Mouse (Mus musculus) left cerebral cortex, postnatal 36 days (tissue): ENCODE measurements around the gene Ccdc96. TPM values are rescaled to one million over a fixed set of nuclear protein-coding genes. Genes with fewer than 3 reads are reported as not detected.

Source experiments
- DNase-seq, 2 experiments: peaks; one replicate each; pipeline ENCODE4 v3.0.0; 2021 to 2022; ENCODE audit warnings: low spot score in 2 of 2, mixed read lengths in 1 of 2
- intact Hi-C: fragments of 180-260 bp; cut with DNase I; formaldehyde crosslinking; loops from one replicate; pipeline ENCODE4 v1.15.1; 2025
- total RNA-seq, 2 experiments: library from RNA; stranded (reverse); gene quantifications; 2 replicates each; pipeline ENCODE4 v1.2.3; 2021

The Ccdc96 gene
- total RNA-seq = 1 to 10 TPM; 1.0 to 1.1 TPM

GRCm38 (mm10) chr5:36484171-36484990, at the start of gene Ccdc96, which contains the start of gene Tada2b:
TSS of gene Ccdc96 (plus strand) at chr5:36484588.
TSS of gene Tada2b (minus strand) at chr5:36484285.
- intact Hi-C loops = loop anchor here (2.0 to 5.0 kb wide), 2 partner anchors 20 to 98 kb away; partner anchors contain the start of gene Grpel1
- peak; percentile 98 to 99 for DNase-seq

GRCm38 (mm10) chr5:36436858-36437257, 47.5 kb upstream of the Ccdc96 start:
- DNase-seq = no peak
- intact Hi-C loops = no loop called here

GRCm38 (mm10) chr5:36440741-36441140, 43.6 kb upstream of the Ccdc96 start:
- intact Hi-C loops = no loop called here
- DNase-seq = no peak

DNA sequence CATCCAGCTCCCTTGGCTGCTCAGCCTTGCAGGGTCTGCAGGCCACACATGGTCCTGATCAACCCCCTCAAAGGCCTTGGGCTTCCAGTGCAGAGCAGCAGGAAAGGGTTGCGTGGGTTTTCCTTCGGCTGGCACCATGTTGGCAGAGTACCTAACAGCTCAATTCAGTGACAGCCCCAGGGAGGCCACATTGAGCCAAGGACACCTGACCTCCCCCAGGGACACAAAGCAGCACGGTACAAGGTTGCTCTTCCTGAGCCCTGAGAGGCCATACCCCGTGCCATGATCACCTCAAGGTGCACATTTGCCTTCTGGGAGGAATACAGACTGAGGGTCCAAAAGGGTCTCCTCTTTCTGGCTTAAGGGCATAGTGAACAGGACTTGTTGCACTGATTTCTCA, 39.8 kb upstream of the Ccdc96 start:
- no peak for DNase-seq
- intact Hi-C loops = no loop called here

DNA sequence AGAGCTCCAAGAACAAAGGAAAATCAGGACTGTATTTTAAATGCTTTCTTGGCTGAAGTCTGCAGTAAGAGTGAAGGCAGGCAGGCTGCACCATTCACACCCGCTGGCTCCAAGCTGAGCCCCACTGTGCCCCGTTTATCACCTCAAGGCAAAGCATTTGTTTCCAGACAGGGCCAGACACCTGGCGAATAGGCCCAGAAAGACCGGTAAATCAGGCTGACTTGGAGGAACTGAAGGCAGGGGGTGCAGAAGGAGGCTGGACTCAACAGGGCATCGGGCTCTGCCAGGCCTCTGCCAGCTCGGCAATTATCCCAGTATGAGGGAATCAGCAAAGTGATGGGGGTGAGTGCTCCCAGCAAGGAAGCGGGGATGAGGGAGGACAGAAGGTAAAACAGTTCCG, 39.4 kb upstream of the Ccdc96 start:
- intact Hi-C loops = no loop called here
- DNase-seq = no peak

DNA sequence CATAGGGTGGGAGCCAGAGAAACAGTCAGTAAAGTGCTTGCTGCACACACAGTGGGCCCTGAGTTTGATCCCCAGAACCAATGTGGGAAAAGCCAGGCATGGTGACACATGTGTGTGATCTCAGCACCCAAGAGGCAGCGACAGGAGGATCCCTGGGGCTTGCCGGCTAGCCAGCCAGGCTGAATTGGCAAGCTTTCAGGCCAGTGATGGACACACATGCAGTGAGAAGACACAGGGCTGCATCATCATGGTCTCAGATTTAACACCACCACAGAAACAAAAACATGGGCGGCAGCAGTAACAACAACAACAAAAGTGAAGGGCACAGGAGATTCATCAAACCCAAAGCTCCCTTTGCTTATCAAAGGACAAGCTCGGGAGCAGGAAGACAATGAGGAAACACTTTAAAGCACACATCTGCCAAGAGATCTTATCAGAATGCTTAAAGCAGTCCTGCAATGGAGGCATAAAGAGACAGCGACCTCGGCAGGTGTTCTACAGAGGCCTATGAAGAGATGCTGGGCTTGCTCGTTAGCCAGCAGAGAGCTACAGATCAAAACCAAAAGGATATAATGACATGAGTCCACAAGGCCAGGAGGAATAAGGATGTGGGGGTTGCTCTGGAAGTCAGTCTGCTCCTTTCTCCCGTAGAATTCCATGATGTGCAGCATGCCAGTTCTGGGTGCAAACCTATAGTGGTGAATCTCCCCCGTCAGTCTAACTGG, 38.1 kb upstream of the Ccdc96 start:
- DNase-seq = no peak
- intact Hi-C loops = no loop called here

DNA sequence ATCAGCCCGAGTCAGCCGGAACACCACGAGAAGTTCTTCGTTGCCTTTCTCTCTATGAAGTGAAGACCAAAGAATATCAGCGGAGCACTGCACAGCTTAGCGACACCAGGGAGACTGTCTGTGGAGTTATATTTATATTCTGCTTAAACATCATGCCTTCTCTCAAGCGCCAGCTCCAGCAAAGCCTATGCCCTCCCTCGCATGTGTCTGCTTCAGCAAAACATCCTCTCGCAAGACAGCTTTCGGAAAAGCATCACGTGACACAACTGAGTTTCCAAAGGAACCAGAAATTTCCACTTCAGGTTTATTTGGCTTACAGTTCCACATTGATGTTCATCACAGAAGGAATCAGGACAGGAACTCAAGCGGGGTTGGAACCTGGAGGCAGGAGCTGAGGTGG, 36.5 kb upstream of the Ccdc96 start:
- intact Hi-C loops = no loop called here
- no peak for DNase-seq

DNA sequence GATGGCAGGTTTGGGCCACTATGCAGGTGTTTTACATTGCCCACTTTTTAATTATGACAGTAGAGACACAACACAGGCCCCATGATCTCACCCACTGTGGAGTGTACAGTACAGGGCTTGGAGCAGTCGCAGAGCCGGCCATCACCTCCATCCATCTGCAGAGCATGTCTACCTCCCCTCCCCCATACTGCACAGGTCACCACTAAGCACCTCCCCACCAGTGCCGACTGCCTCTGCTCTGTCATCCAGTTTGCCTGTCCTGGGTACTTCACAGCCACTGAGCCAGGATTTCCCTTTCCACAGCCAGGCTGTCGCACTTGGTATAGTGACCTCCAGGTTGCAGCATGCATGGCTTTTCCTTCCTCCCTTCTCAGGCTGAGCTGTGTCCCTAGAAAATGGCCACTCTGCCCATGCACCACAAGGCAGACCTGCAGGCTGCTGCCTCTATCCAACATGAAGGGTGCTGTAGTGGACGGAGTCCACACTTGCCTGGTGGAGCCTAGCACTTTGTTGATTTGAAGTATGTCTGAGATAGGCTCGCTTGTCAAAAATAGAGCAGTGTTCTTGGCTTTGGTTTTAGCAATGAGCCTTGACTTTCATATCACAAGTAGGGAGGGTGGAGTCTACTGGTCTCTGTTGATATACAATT, 34.6 kb upstream of the Ccdc96 start:
- intact Hi-C loops = no loop called here
- no peak for DNase-seq

- intact Hi-C loops = no loop called here
- no peak for DNase-seq
Measured at GRCm38 (mm10) chr5:36451119-36451518, 33.3 kb upstream of the Ccdc96 start.

GRCm38 (mm10) chr5:36451872-36452389, 32.5 kb upstream of the Ccdc96 start:
- no peak for DNase-seq
- intact Hi-C loops = no loop called here

DNA sequence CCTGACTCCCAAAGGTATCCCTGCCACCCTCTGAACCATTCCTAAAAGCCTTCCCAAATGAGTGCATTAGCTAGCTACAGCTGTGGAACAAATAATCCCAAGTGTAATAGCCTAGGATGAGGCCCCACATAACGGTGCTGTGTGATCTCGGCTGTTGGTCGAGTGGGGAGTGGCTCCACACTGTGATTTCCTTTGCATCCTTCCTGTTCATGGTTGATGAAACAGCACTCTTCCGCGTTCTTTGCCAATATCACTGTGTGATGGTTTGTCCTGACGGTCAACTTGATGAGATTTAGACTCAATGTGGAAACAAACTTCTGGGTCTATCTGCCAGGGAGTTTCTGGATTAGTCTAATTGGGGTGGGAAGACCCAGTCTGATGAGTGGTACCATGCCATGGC, 31.6 kb upstream of the Ccdc96 start:
- intact Hi-C loops = no loop called here
- DNase-seq = no peak

GRCm38 (mm10) chr5:36457706-36458105, 26.7 kb upstream of the Ccdc96 start:
- DNase-seq = no peak
- intact Hi-C loops = loop anchor here (5.0 kb wide), 1 partner anchor 425 kb away; no protein-coding TSS in a partner anchor

DNA sequence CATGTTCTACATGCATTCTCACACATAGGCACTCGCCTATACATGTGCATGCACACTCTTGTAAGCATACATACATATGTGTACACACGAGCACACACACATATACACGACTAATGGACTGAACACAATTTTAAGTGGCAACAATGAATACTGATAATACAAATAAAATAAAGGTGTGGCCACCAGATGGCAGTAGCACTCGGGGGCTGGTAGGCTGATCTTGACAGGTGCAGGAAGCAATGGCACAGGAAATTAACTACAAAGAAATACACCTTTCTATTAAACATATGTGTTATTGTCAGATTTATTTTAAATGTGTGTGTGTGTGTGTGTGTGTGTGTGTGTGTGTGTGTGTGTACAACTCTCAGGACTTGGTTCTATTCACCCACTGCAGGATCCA, 25.5 kb upstream of the Ccdc96 start:
- DNase-seq = no peak
- intact Hi-C loops = loop anchor here (5.0 kb wide), 1 partner anchor 427 kb away; no protein-coding TSS in a partner anchor

GRCm38 (mm10) chr5:36460712-36461111, 23.7 kb upstream of the Ccdc96 start:
- no peak for DNase-seq
- intact Hi-C loops = loop anchor here (5.0 kb wide), 2 partner anchors 122 to 282 kb away; no protein-coding TSS in a partner anchor

DNA sequence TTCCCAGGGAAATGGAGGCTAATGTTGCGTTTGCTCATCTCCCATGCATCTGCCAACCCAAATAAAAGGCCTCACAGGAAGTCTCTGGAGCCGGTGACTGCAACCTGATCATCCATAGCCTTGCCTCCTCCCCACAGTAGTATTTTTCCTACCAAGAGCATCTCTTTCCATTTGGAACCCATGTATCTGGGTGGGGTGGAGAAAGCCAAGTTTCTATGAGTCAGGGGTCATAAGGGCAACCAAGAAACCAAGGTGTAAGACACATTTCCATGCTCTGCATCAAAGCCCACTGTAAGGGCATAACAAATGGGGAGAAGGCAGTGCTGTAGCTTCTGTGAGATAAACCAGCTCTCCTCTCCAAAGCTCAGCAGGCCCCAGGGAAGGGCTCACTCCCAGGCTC, 23.2 kb upstream of the Ccdc96 start:
- intact Hi-C loops = loop anchor here (5.0 kb wide), 2 partner anchors 121 to 281 kb away; no protein-coding TSS in a partner anchor

GRCm38 (mm10) chr5:36462810-36463209, 21.6 kb upstream of the Ccdc96 start:
- DNase-seq = peak; percentile 63 to 73
- intact Hi-C loops = loop anchor here (5.0 kb wide), 2 partner anchors 119 to 279 kb away; no protein-coding TSS in a partner anchor

More for the DNA sequence above, 23.2 kb upstream of the Ccdc96 start:
- no peak for DNase-seq

GRCm38 (mm10) chr5:36463391-36463790, 21.0 kb upstream of the Ccdc96 start:
- intact Hi-C loops = loop anchor here (5.0 kb wide), 2 partner anchors 119 to 279 kb away; no protein-coding TSS in a partner anchor
- no peak for DNase-seq

DNA sequence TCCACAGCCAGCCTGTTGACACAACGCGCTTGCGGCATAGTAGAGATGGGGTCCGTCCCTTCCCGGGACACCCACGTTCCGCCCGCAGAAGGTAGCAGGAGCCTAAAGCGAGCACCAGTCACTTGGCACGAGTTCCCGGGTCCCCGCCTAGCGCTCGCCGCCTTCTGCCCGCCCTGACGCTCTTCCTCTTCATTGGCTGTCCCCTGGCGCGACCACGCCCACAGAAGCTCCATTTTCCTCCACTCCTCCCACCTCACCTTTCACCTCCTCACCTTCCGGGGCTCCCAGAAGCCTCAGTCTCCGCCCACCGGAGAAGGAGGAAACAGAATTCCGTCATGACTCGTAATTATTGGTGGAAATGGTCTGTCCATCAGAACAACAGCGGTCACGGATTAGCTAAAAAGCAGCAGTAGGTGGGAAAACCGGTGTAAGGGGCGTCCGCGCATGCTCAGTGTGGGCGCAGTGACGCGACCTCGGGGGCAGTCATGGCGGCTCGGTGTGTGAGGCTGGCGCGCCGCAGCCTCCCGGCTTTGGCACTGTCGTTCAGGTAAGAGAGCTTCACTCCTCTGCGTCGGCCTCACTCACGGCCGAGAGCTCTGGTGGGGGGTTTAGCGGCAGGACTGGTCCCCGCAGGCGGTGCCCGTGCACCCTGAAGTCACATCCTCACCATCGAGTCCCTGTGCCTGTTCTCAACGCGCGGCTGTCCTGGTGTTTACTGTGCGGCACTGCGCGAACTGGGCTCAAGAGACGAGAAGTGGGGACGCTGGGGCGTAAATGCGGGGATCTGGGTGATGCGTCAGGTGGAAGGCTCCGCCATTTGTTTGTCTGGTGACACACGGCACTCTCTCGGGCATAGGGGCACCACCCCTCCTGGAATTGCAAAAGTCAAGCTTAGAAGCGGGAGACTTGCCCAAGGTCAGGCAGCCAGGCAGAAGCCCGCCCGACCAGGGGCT, 19.4 kb upstream of the Ccdc96 start, which contains the start of gene Grpel1:
Gene Grpel1 (plus strand): TSS at position 290 of the 953 bp plus-strand sequence.
- intact Hi-C loops = loop anchor here (2.0 to 5.0 kb wide), 3 partner anchors 20 to 277 kb away; partner anchors contain the start of genes Ccdc96 and Tada2b

More for the DNA sequence above, 19.4 kb upstream of the Ccdc96 start, which contains the start of gene Grpel1:
- DNase-seq = peak; percentile 97 to 98
